Mouse (Mus musculus): ENCODE results near the gene Perm1.

- no peak for TF ChIP-seq CHD2 (IDR thresholded peaks at IDR 0.05; ENCODE audit: low read depth, low read length)
- no peak for TF ChIP-seq ZNF384 (IDR thresholded peaks at IDR 0.05; ENCODE audit: low read depth, low read length)
Measured at GRCm38 (mm10) chr4:156209963-156210635, 5.6 kb upstream of the Perm1 start.

Data from ES-E14 (cell line).